Mouse (Mus musculus): ENCODE results near the gene Pnlip. TPM values are rescaled to one million over a fixed set of nuclear protein-coding genes. Genes with fewer than 3 reads are reported as not detected.

Pnlip gene
- total RNA-seq, 2 experiments from 2014 or later, result not detected

DNA sequence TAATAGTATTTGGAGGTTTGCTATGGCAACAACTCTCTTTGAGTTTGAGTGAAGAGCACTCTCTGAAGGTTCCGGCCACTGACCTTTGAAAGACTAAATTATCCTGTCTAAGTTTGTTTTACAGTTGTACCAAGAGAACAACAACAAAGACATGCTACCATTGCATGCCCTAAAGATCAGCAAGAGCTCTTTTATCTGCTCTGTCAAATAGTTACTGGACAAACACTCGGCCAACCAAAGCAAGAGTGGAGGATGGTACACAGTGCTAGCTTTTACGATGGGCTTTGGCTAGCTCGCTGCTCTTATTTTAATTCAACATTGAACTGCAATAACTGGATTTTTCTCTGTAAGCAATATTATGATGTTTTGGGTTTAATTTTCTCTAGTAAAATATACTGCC is 65.6 kb downstream of the Pnlip start:
- ATAC-seq (replicated peaks; ENCODE audit: low FRiP score, low TSS enrichment, poor library complexity, severe bottlenecking), result no peak

DNA sequence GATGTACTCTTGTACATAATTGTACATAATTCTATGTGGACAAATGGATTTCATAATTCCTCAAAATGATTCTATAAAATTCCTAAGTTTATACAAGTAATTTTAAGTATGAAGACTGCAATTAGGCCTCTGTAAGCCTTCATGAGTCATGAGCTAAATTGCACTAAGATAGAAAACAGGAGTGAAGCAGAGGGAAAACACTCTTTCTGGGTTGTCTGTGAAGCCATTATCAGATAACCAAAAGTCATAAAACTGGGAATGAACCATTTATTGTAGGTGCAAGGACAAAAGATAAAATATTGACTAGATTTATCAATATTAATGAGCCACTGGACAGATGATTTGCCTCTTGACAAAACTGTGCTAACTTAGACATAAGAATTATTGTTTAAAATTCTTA is 68.1 kb downstream of the Pnlip start:
- ATAC-seq (replicated peaks; ENCODE audit: low FRiP score, low TSS enrichment, poor library complexity, severe bottlenecking), result no peak

DNA sequence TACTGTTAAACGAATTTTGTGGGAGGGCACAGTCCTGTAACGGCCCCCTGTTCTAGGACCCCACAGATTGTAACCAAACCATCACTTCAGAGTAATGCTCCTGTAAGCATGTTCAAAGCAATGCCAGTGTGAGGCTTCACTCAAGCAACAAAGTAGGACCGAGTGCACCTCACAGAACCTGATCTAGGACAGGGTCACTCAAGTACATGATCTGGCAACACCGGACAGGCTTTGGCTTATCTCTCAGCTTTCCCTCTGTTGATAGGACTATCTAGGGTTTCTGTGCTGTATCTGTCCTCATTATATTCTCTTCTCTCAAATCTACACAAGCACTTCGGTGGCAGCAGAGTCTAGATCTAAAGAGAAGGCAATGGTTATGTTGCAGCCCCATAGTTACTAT is 74.3 kb downstream of the Pnlip start:
- no peak for ATAC-seq (replicated peaks; ENCODE audit: low FRiP score, low TSS enrichment, poor library complexity, severe bottlenecking)

DNA sequence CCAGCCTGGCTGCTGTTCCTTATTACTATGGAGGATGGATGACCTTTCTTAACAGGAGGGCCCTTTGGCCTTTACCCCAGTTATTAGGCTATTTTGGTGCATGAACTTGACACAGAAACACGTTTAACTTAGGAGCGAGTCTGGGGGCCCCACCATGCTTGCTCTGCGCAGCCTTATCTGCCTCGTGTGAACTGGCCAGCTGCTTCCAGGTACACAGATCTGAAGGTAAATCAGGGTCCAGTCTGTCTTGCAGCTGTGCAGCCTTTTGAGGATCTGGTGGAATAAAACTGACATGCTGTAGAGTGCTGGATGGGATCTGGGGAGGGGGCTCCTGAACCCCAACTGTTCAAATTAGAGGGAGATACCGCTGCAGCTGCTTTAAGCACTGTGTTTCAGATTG is 75.5 kb downstream of the Pnlip start:
- no peak for ATAC-seq (replicated peaks; ENCODE audit: low FRiP score, low TSS enrichment, poor library complexity, severe bottlenecking)

DNA sequence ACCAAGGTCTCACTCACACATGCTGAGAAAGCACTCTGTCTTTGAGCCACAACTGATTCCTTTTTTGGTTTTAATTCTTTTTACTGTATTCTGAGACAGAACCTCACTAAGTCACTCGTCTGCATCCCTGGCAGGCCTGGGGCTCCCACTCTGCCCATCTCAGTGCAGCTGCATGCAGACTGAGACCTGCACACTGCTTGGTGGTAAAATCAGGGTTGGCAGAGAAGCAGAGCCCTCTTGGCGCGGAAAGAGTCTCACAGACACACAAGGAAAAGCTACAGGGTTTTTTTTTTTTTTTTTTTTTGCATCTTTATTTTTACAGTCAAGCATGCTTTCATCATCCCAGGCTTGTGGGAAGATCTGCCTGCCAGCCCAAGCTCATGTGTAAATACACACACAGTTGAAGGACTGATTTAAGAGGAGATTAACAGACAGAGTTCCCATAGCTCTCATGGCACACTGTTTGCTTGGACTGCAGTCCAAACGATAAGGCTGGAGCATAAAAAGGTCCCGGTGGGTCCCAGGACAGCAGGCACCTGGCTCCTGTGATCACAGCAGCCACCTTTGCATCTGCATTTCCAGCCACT is 76.2 kb downstream of the Pnlip start, which contains the start of gene Pnliprp1:
Pnliprp1 (plus strand) TSS at position 443 of the 587 bp plus-strand sequence.
- no peak for ATAC-seq (replicated peaks; ENCODE audit: low FRiP score, low TSS enrichment, poor library complexity, severe bottlenecking)

Other genes starting within 250 kb of the Pnlip start
- 1.2 and 3.2 TPM in 2 replicates for gene Gfra1, start 196.6 kb upstream of the Pnlip start, total RNA-seq (2014; fragmentation: Nextera tagmentation)
- not detected in 2 replicates for gene Gfra1, start 196.6 kb upstream of the Pnlip start, total RNA-seq (2017)
- gene Ccdc172, start 140.5 kb upstream of the Pnlip start, total RNA-seq (2014; fragmentation: Nextera tagmentation), result not detected in 2 replicates
- gene Ccdc172, start 140.5 kb upstream of the Pnlip start, total RNA-seq (2017), result not detected in 2 replicates
- gene Pnliprp1, start 76.4 kb downstream of the Pnlip start, total RNA-seq (2014; fragmentation: Nextera tagmentation), result not detected in 2 replicates
- not detected in 2 replicates for gene Pnliprp1, start 76.4 kb downstream of the Pnlip start, total RNA-seq (2017)
- not detected in 2 replicates for gene Pnliprp2, start 107.2 kb downstream of the Pnlip start, total RNA-seq (2014; fragmentation: Nextera tagmentation)
- gene Pnliprp2, start 107.2 kb downstream of the Pnlip start, total RNA-seq (2017), result not detected in 2 replicates
- gene 1700019N19Rik, start 142.0 kb downstream of the Pnlip start, total RNA-seq (2014; fragmentation: Nextera tagmentation), result not detected in 2 replicates
- gene 1700019N19Rik, start 142.0 kb downstream of the Pnlip start, total RNA-seq (2017), result not detected in 2 replicates